Mouse (Mus musculus) MEL (cell line): ENCODE measurements around the gene Nudt22.

Experiments used
- CHD1 ChIP-seq: IDR thresholded peaks from 2 replicates; pipeline ENCODE4 v1.6.1; 2012; ENCODE audit warnings: low read depth, mild to moderate bottlenecking, inconsistent platforms, low read length, improper control_type of control experiment
- CHD2 ChIP-seq: IDR thresholded peaks from 2 replicates; pipeline ENCODE4 v1.6.1; 2011; ENCODE audit warnings: low read length, improper control_type of control experiment
- CTCF ChIP-seq, 3 experiments: IDR thresholded peaks in 2 of 3; conservative IDR thresholded peaks in 1 of 3; 2 replicates each; pipeline ENCODE4 v1.5.1; 2011 to 2012; ENCODE audit warnings: low read length in 3 of 3, low read depth in 2 of 3, mild to moderate bottlenecking in 2 of 3, improper control_type of control experiment in 1 of 3, inconsistent platforms in 1 of 3, mixed read lengths in 1 of 3, moderate library complexity in 1 of 3; ENCODE audit not compliant: control insufficient read depth in 1 of 3, insufficient read depth in 1 of 3, poor library complexity in 1 of 3, severe bottlenecking in 1 of 3
- E2F4 ChIP-seq: IDR thresholded peaks from 2 replicates; pipeline ENCODE4 v1.6.1; 2011; ENCODE audit warnings: low read depth, low read length, improper control_type of control experiment, borderline replicate concordance
- ELF1 ChIP-seq: IDR thresholded peaks from 2 replicates; pipeline ENCODE4 v1.6.1; 2014; ENCODE audit warnings: low read depth, mild to moderate bottlenecking, inconsistent platforms, low read length, improper control_type of control experiment, moderate library complexity
- EP300 ChIP-seq, 2 experiments: IDR thresholded peaks; 2 replicates each; pipeline ENCODE4 v1.6.1; 2011; ENCODE audit warnings: improper control_type of control experiment in 2 of 2, low read length in 2 of 2, low read depth in 1 of 2, mild to moderate bottlenecking in 1 of 2
- GABPA ChIP-seq: IDR thresholded peaks from 2 replicates; pipeline ENCODE4 v1.6.1; 2012; ENCODE audit warnings: low read depth, mild to moderate bottlenecking, inconsistent platforms, low read length, improper control_type of control experiment, moderate library complexity
- NELFE ChIP-seq: IDR thresholded peaks from 2 replicates; pipeline ENCODE4 v1.6.1; 2011; ENCODE audit warnings: low read depth, low read length, improper control_type of control experiment
- NRF1 ChIP-seq: IDR thresholded peaks from 2 replicates; pipeline ENCODE4 v1.6.1; 2014; ENCODE audit warnings: low read depth, mild to moderate bottlenecking, inconsistent platforms, low read length, improper control_type of control experiment, moderate library complexity; ENCODE audit not compliant: poor library complexity, insufficient read depth, severe bottlenecking
- POLR2A ChIP-seq, 2 experiments: IDR thresholded peaks; 2 replicates each; pipeline ENCODE4 v1.6.1; 2011 to 2012; ENCODE audit warnings: low read length in 2 of 2, mild to moderate bottlenecking in 2 of 2, control low read depth in 1 of 2, improper control_type of control experiment in 1 of 2, low read depth in 1 of 2, moderate library complexity in 1 of 2; ENCODE audit not compliant: control insufficient read depth in 1 of 2, insufficient read depth in 1 of 2, poor library complexity in 1 of 2
- RCOR1 ChIP-seq: IDR thresholded peaks from 2 replicates; pipeline ENCODE4 v1.6.1; 2012; ENCODE audit warnings: low read depth, mild to moderate bottlenecking, inconsistent platforms, low read length, improper control_type of control experiment
- SIN3A ChIP-seq: IDR thresholded peaks from 2 replicates; pipeline ENCODE4 v1.6.1; 2012; ENCODE audit warnings: low read length, improper control_type of control experiment, inconsistent platforms
- USF1 ChIP-seq: IDR thresholded peaks from 2 replicates; pipeline ENCODE4 v1.6.1; 2014; ENCODE audit warnings: low read depth, mild to moderate bottlenecking, inconsistent platforms, low read length, improper control_type of control experiment, moderate library complexity
- USF2 ChIP-seq, 2 experiments: IDR thresholded peaks; 2 replicates each; pipeline ENCODE4 v1.6.1; 2011 to 2012; ENCODE audit warnings: improper control_type of control experiment in 2 of 2, low read length in 2 of 2, borderline replicate concordance in 1 of 2, inconsistent platforms in 1 of 2, low read depth in 1 of 2, mild to moderate bottlenecking in 1 of 2; ENCODE audit not compliant: insufficient read depth in 1 of 2

DNA sequence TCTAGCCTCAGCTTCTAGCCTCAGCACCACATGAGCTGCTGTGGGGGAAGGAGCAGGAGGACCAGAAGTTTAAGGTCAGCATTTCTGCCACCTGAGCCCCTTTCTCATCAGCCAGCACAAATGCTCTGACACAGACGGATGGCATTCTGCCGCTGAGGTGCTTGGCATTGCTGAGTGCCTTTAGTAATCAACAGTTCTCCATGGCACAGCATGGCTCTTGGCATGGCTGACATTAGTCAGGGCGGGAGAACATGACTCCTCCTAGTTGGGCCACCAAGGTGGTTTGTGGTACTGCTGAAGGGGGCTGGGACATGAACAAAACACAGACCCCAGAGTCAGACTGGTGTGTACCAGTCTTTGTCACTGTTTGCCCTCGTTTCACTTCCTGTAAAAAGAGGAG, 47.7 kb downstream of the Nudt22 start:
- TF ChIP-seq CHD2 = no peak
- TF ChIP-seq CHD1 = no peak
- no peak for TF ChIP-seq CTCF (IDR thresholded peaks at IDR 0.05 in 2 of 3, conservative IDR thresholded peaks at IDR 0.05 in 1 of 3; ENCODE audit: control insufficient read depth in 1 of 3, insufficient read depth in 1 of 3, low read depth in 2 of 3, low read length in 3 of 3, poor library complexity in 1 of 3, severe bottlenecking in 1 of 3)
- TF ChIP-seq GABPA = no peak
- no peak for TF ChIP-seq NELFE
- TF ChIP-seq EP300 (IDR thresholded peaks at IDR 0.05; ENCODE audit: low read depth in 1 of 2, low read length in 2 of 2) = no peak
- TF ChIP-seq POLR2A (IDR thresholded peaks at IDR 0.05; ENCODE audit: control insufficient read depth in 1 of 2, insufficient read depth in 1 of 2, low read depth in 1 of 2, low read length in 2 of 2, poor library complexity in 1 of 2) = no peak
- no peak for TF ChIP-seq NRF1
- no peak for TF ChIP-seq E2F4
- TF ChIP-seq SIN3A = no peak
- TF ChIP-seq USF1 = no peak
- TF ChIP-seq RCOR1 = no peak
- TF ChIP-seq ELF1 = no peak
- no peak for TF ChIP-seq USF2 (IDR thresholded peaks at IDR 0.05; ENCODE audit: borderline replicate concordance in 1 of 2, insufficient read depth in 1 of 2, low read depth in 1 of 2, low read length in 2 of 2)
